Mouse (Mus musculus) cerebellum, adult 2 months (tissue): ENCODE data around the gene Usp20.

ENCODE experiments used
- CTCF ChIP-seq: fragments of 200-500 bp; IDR thresholded peaks from 2 replicates; pipeline ENCODE4 v1.5.1; 2011; ENCODE audit warnings: low read depth, mild to moderate bottlenecking, control low read depth, low read length, moderate library complexity, borderline replicate concordance; ENCODE audit not compliant: insufficient read depth
- POLR2A ChIP-seq: fragments of 200-500 bp; IDR thresholded peaks from 2 replicates; pipeline ENCODE4 v1.6.1; 2011; ENCODE audit warnings: low read length, control low read depth, borderline replicate concordance; ENCODE audit not compliant: insufficient read depth

DNA sequence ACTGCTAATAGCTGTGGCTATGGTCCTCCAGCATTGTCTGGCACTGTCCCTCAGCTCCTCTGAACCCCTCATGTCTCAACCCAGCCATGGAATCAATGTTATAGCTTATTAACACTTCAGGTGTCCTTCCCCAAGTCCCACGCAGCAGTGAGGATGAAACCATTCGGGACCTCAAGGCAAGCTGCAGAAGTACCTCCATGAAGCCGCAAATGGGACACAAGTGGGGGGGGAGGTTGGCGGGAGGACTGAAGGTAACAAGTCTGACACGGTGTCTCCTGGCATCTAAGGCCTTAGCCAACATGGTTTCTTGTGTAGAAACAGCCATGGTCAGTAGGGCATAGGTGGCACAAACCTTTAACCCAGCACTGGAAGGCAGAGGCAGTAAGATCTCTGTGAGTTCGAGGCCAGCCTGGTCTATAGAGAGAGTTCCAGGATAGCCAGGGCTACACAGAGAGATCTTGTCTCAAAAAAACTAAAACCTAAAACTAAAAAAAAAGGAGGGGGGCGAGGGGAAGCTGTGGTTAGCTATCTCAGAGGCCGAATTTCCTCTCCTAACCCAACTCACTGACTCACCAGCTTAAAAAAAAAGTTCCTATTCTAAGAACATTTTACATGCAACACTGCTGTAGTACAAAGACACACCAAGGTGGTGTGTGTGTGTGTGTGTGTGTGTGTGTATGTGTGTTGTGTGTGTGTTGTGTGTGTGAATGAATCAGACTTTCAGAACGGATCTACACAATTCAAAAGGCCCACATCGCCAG lies 80.0 kb downstream of the Usp20 start:
- TF ChIP-seq CTCF (no peak), POLR2A (no peak)
